Mouse (Mus musculus): Measurements from ENCODE around the gene Unc45a.
A peak's percentile ranks its signal among the peaks of the same experiment; 100 is the strongest.

The Unc45a gene

DNA sequence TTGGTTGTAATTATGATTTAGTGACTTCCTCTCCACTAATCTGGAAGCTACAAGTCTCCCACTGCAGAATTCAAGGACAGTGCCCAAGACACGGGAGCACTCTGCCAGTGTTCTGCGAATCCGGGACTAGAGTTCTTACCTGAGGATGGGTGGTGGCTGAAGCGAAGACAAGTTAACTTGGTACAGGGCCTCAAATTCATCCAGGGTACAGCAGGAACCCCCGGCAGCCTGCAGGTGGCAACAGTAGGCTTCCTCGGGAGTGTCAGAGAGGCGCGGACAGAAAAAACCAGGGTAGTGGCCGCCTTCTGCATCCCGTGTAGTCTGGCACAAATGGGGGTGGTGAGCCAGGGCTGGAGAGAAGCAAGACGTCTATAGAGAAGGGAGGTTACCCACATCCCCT, at the start of gene Unc45a:
TSS of gene Unc45a (minus strand) at position 213 of the 400 bp plus-strand sequence.
- peak; percentile 83 for DNase-seq (ENCODE audit: low read depth, low spot score)

DNA sequence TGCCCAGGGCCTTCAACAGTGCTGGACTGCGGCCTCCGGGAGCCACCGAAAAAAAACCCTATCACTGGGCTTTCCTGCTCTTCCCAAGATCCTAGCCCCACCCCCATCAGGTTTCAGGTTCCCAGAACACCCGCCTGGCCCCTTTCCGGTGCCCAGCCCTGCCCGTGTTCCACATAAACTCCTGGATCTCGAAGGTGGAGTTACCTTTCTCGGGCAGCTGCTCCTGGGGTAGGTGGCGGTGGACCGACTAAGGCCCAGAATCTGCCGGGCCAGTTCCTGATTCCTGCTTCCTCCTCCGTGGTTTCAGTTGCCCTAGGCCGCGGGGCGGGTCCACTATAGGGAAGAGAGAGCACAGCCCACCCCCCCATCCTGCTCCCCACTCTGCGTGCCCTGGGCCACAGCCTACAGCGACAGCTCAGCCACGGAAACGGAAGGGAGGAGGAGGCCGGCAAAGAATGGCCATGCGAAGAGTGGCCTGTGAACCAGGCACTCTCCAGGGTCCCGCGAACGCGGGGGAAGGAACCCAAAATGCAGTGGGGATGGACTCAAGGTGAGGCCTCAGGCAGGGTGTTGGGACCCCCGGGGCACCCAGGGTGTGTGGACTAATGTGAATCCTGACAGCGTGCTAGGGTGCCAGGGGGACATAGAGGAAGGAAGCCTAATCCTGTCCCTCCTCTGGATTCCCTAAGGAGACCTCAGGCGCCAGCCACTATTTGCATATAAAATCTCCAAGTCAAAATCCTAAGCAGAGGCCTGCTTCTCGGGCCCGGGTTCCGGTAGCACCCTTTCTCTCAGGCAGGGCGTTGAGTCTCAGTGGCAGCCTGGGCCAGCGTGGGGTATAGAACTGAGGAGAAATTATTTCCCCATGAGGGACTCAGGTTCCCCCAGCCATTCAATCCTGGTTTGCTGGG, 47.1 kb upstream of the Unc45a start, which contains the start of gene Fes:
TSS of gene Fes (minus strand) at position 314 of the 911 bp plus-strand sequence.
- no peak for DNase-seq (ENCODE audit: low read depth, low spot score)

GRCm38 (mm10) chr7:80387033-80387632, 46.3 kb upstream of the Unc45a start:
- no peak for DNase-seq (ENCODE audit: low read depth, low spot score)

GRCm38 (mm10) chr7:80386235-80386930, 45.6 kb upstream of the Unc45a start:
- peak; percentile 90 for DNase-seq (ENCODE audit: low read depth, low spot score)

DNA sequence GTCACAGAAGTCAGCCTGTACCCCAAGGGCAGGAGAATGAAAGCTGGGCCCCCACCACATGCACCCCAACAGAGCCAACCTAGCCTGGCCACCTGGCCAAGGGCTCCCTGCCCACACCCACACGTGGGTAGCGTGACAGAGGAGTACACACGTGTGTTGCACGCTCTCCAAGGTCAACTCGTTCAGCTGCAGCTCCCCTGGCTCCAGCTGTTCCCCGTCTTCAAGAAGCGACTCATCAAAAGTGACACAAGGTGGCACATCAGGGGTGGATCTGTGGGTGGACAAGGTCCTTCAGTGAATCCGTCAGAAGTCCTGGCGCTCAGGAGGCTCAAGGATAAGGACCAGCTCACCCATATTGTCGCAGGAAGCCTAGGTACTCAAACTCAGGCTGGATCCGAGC, 42.1 kb upstream of the Unc45a start:
- no peak for DNase-seq (ENCODE audit: low read depth, low spot score)

- DNase-seq (ENCODE audit: low read depth, low spot score): peak; percentile 73
These were observed 38.7 kb upstream of the Unc45a start for GRCm38 (mm10) chr7:80379531-80379930.

- peak; percentile 74 for DNase-seq (ENCODE audit: low read depth, low spot score)
These were observed 36.7 kb upstream of the Unc45a start for GRCm38 (mm10) chr7:80377471-80377870.

DNA sequence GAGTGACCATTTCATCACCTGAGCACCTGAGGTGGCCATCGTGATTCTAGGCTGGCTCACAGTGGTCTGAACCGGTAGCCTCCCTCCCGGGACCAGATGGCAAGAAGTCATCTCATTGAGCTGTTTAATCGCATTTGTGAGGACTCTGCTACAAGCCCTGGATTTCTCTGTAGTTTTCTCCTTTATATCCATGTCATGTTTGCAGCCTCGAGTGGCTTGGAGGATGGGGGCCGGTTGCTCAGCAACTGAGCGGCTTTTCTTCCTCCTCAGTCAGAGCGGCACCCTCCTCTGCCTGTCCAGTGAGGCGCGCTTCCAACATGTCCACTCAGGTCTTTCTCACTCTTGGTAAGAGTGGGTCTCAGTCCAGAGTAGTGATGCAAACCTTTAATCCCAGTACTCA, 35.4 kb upstream of the Unc45a start:
- no peak for DNase-seq (ENCODE audit: low read depth, low spot score)

DNA sequence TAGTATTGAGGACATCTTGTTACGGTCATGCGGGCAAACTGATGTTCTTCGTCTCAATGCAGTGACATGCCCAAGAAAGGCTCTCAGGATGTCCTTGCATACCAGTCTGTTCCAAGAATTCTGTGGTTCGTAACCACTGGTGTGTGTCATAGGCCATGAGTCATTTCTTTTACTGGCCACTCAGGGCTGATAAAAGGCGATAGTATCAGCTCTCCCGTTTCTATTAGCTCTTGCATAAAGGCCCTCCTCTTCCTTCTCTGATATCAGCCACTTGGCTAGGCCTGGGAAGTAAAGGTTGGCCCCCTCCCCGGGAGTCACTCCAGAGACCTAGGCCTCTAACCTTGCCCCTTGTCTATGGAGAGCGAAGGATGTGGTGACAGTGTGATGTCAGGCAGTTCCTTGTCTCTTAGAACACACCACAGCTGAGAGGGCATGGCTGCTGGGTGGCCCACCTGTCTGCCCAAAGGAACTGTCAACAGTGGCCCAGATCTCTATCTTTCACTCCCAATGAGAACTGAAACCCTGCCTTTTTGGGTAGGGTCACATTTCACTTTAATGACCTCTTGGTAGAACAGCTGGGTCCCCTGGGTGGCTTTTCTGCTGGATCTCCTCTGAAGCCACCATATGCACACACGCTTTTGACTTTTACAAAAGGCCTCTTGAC, 34.7 kb upstream of the Unc45a start:
- no peak for DNase-seq (ENCODE audit: low read depth, low spot score)

DNA sequence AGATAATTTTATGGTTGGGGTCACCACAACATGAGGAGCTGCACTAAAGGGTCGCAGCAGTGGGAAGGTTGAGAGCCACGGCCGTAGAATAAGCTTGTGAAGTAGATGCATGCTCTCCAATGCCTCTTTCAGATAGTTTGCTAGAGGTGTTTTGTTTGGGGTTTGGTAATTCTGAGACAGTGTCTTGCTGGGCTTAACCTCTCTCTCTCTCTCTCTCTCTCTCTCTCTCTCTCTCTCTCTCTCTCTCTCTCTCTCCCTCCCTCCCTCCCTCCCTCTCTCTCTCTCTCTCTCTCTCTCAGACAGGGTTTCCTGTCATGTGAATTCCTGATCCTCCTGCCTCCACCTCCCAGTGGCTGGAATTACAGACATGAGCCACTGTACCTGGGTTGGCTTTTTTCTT, 33.9 kb upstream of the Unc45a start:
- no peak for DNase-seq (ENCODE audit: low read depth, low spot score)

- no peak for DNase-seq (ENCODE audit: low read depth, low spot score)
These were observed 33.5 kb upstream of the Unc45a start for GRCm38 (mm10) chr7:80374280-80374679.

DNA sequence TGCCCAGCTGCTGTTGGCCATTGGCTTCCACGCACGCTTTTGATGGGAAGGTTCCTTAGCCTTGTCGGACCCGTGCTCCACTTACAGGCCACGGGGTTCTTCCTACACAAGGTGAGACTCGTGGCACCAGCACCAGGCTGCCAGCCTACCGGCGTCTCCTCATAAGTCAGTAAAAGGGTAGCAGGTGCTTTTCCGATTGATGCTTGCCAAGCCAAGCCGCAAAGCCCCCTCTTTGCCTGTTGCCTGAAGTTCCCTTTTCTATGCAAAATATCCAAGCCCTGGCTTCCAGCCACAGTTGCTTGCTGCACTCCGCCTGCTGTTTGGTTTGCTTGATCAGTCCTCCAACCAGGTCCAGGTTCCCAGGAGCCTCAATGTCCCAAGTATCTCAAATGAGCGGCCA, 33.0 kb upstream of the Unc45a start:
- no peak for DNase-seq (ENCODE audit: low read depth, low spot score)

- no peak for DNase-seq (ENCODE audit: low read depth, low spot score)
These were observed 32.5 kb upstream of the Unc45a start for GRCm38 (mm10) chr7:80373352-80373751.

DNA sequence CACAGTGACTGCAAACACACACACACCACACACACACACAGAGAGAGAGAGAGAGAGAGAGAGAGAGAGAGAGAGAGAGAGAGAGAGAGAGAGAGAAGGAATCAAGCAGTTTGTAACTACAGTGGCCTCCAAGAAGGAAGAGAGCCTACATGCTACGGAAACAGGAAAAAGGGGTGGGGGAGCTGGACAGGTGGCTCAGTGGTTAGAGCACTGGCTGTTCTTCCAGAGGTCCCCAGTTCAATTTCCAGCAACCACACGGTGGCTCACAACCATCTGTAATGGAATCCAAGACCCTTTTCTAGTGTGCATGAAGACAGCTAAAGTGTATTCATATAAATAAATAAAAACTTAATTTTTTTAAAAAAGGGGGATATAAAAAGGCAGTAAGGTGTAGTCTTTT, 31.9 kb upstream of the Unc45a start:
- DNase-seq (ENCODE audit: low read depth, low spot score): no peak

DNA sequence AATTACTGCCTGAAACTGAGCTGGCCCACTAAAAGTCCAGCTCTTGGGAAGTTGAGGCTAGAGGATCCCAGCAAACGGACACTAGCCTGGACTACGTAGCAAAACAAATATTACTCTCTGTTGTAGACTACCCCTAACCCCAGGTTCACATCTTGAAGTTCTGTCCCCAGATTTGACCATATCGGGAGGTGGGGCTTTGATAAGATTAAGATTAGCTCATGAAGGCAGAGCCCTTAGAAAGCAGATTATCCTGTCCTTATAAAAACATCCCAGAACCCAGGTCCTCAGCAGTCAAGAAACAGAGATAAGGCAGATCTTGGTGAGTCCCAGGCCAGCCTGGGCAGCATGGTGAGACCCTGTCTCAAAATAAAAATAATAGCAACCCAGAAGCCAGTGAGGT, 31.4 kb upstream of the Unc45a start:
- no peak for DNase-seq (ENCODE audit: low read depth, low spot score)

- DNase-seq (ENCODE audit: low read depth, low spot score): peak; percentile 47
These were observed 30.4 kb upstream of the Unc45a start, which contains the start of gene Man2a2 for GRCm38 (mm10) chr7:80371041-80371751. Gene Man2a2 (minus strand): TSS chr7:80371375.

- peak; percentile 92 for DNase-seq (ENCODE audit: low read depth, low spot score)
These were observed 29.8 kb upstream of the Unc45a start for GRCm38 (mm10) chr7:80370649-80371040.

DNA sequence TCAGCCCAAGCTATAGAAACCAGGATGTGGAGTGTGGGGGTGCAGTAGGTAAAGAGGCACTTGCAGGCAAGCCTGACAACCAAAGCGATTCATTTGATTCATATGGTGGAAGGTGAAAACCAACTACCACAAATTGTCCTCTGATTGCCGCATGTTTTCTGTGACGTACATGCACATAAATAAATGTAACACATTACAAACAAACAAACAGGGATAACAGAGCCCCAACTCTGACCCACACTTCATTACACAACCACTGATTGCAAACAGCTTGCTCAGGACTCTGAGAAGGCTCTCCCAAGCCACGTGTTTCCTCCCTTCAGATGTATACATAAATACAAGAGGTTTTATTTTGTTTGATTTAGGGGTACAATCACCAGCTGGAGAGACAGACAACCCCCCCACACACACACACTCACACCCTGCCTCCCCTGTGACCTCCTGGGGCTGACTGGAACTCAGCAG, 29.2 kb upstream of the Unc45a start:
- DNase-seq (ENCODE audit: low read depth, low spot score): no peak

DNA sequence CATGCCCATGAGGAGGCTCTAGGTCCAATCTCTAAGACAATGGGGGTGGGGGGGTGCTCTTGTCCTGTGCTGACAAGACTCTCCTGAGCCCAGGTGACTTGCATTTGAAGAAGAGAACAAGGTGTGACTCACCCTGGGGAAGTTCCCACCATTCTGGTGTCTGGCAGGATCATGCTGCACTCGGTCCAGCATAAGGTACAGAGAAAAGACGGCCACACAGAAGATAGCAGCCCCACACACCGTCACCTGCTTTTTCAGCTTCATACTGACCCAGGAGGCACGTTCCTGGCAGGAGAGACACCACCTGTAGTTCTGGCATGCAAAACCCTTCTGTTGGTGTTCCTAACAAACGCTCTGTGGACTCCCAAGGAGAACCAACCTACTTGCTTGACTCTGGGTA, 28.7 kb upstream of the Unc45a start:
- DNase-seq (ENCODE audit: low read depth, low spot score): no peak

DNA sequence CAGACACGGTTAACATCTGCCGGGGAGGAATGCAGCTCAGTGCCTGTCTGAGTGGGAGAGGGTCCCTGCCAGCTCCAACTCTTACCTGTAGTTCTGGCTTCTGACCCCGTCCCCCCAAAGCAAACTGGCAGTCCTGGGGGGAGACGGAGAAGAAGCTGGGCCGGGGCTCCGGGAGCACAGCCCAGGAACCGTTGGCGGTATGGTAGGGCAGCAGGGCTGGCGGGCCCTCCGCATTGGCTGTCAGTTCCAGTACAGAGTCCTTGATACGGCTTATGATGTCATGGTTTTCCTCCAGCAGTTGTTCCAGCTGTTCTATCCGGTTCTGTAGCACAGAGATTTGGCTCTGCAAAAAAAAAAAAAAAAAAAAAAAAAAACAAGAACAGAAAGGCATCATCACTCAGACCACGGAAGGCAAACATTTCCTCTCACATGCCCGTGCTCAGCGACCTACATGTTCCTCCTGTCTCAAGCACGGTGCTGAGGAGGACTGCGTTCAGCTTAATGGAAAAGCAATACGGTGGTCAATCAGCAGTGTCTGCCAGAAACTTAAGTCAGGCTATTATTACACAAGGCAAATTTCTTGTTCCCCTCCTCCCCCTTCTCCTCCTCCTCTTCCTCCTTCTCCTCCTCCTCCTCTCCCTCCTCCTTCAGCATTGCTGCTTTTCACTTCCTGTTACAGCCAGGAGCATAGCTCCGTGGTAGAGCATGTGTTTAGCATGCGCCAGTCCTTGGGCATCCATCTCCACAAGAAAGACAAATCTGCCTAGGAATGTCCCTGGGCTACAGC, 28.0 kb upstream of the Unc45a start:
- DNase-seq (ENCODE audit: low read depth, low spot score): no peak
